Mouse (Mus musculus) kidney, postnatal 0 days (tissue): ENCODE results near the gene Afdn. TPM values are rescaled to one million over a fixed set of nuclear protein-coding genes. Genes with fewer than 3 reads are reported as not detected.

Experiments
- ATAC-seq: fragments of 200-750 bp; cut with Nextera tagmentation; replicated peaks from 2 replicates; pipeline ENCODE4 v1.8.0; 2017; ENCODE audit warnings: low read depth, moderate number of reproducible peaks, moderate TSS enrichment, moderate library complexity; ENCODE audit not compliant: low FRiP score
- DNase-seq: peaks from one replicate; pipeline ENCODE4 v3.0.0-alpha.2; 2016; ENCODE audit warnings: low spot score
- H3K27ac ChIP-seq: fragments of 300-500 bp; sonication (generic); 2 replicates; pipeline ENCODE4 v1.5.1; 2014; ENCODE audit warnings: mild to moderate bottlenecking
- H3K27me3 ChIP-seq: fragments of 300-500 bp; sonication (generic); 2 replicates; pipeline ENCODE4 v1.6.1; 2014; ENCODE audit warnings: low read length, mixed read lengths; ENCODE audit not compliant: insufficient read depth
- H3K36me3 ChIP-seq: fragments of 300-500 bp; sonication (generic); 2 replicates; pipeline ENCODE4 v1.6.1; 2014; ENCODE audit warnings: low read length, mixed read lengths; ENCODE audit not compliant: insufficient read depth
- H3K4me1 ChIP-seq: fragments of 300-500 bp; sonication (generic); replicated peaks from 2 replicates; pipeline ENCODE4 v1.6.1; 2014; ENCODE audit warnings: antibody characterized with exemption, low read length, mixed read lengths; ENCODE audit not compliant: insufficient read depth
- H3K4me2 ChIP-seq: fragments of 300-500 bp; sonication (generic); 2 replicates; pipeline ENCODE4 v1.6.1; 2014; ENCODE audit warnings: mild to moderate bottlenecking, low read length, moderate library complexity, mixed read lengths
- H3K4me3 ChIP-seq: fragments of 300-500 bp; sonication (generic); replicated peaks from 2 replicates; pipeline ENCODE4 v1.5.1; 2014; ENCODE audit warnings: low read depth, low read length
- H3K9ac ChIP-seq: fragments of 300-500 bp; sonication (generic); 2 replicates; pipeline ENCODE4 v1.6.1; 2014; ENCODE audit warnings: low read depth, low read length
- H3K9me3 ChIP-seq: fragments of 300-500 bp; sonication (generic); replicated peaks from 2 replicates; pipeline ENCODE4 v1.6.1; 2016; ENCODE audit warnings: low read length, inconsistent platforms, mixed read lengths
- CTCF ChIP-seq: IDR thresholded peaks from 2 replicates; pipeline ENCODE4 v1.5.1; 2016; ENCODE audit warnings: antibody characterized with exemption, low read depth, mild to moderate bottlenecking, moderate library complexity
- WGBS: fragments of 180-500 bp; shearing (Covaris S2); extraction: QIAGEN DNeasy Blood & Tissue Kit; methylation state at CpG from one replicate; pipeline ENCODE4 v1.1.7; 2014; 5-methylcytosine and 5-hydroxymethylcytosine counted together
- polyA plus RNA-seq: library from polyadenylated mRNA; unstranded; fragments of >200 nt; fragmentation: Nextera tagmentation; extraction: Ambion mirVana; gene quantifications from 2 replicates; pipeline ENCODE4 v1.2.1, GENCODE M21; 2015

Afdn gene
- polyA plus RNA-seq, 1 experiment from 2014 or later = 102 TPM

GRCm38 (mm10) chr17:13746330-13746729, 14.0 kb upstream of the Afdn start:
- TF ChIP-seq CTCF = no peak
- H3K27ac ChIP-seq = no peak overlapping the region
- H3K4me3 ChIP-seq = no peak overlapping the region
- no peak overlapping the region for H3K4me2 ChIP-seq
- peaks cover 36% of the 10 kb centered on the region for H3K4me1 ChIP-seq
- no peak overlapping the region for H3K9ac ChIP-seq
- ATAC-seq = no peak
- no peaks in the 10 kb centered on the region for H3K36me3 ChIP-seq
- no peaks in the 10 kb centered on the region for H3K9me3 ChIP-seq
- 47% methylated on average over 6 of the region's 6 CpGs for WGBS
- no peaks in the 10 kb centered on the region for H3K27me3 ChIP-seq
- no peak for DNase-seq

GRCm38 (mm10) chr17:13747681-13748080, 12.7 kb upstream of the Afdn start:
- Histone ChIP-seq H3K4me2 (no peak overlapping the region), H3K4me1 (peaks cover 26% of the 10 kb centered on the region), H3K4me3 (no peak overlapping the region), H3K36me3 (no peaks in the 10 kb centered on the region), H3K9me3 (no peaks in the 10 kb centered on the region), H3K27me3 (no peaks in the 10 kb centered on the region), H3K27ac (no peak overlapping the region), H3K9ac (no peak overlapping the region)
- DNase-seq (no peak), ATAC-seq (no peak)
- no peak for TF ChIP-seq CTCF
- whole genome bisulfite sequencing = 91% methylated on average over 9 of the region's 9 CpGs

GRCm38 (mm10) chr17:13749027-13749426, 11.3 kb upstream of the Afdn start:
- ATAC-seq (no peak), DNase-seq (no peak)
- WGBS = 91% methylated on average over 4 of the region's 4 CpGs
- Histone ChIP-seq H3K9ac (no peak overlapping the region), H3K4me2 (no peak overlapping the region), H3K27ac (no peak overlapping the region), H3K9me3 (no peaks in the 10 kb centered on the region), H3K36me3 (no peaks in the 10 kb centered on the region), H3K4me3 (no peak overlapping the region), H3K27me3 (no peaks in the 10 kb centered on the region), H3K4me1 (peaks cover 17% of the 10 kb centered on the region; the same call in 1 of the 2 replicates)
- no peak for TF ChIP-seq CTCF

GRCm38 (mm10) chr17:13753918-13754317, 6.4 kb upstream of the Afdn start:
- Histone ChIP-seq H3K9me3 (no peaks in the 10 kb centered on the region), H3K36me3 (no peaks in the 10 kb centered on the region), H3K9ac (no peak overlapping the region), H3K27me3 (no peaks in the 10 kb centered on the region), H3K4me2 (no peak overlapping the region), H3K4me3 (no peak overlapping the region), H3K4me1 (0 out of 2 replicates have a peak, but pooled peaks cover 5% of the 10 kb centered on the region), H3K27ac (peak overlapping the region; percentile 61)
- TF ChIP-seq CTCF = no peak
- ATAC-seq = peak; percentile 84
- no peak for DNase-seq
- 54% methylated on average over 4 of the region's 4 CpGs for WGBS

- Histone ChIP-seq H3K4me3 (no peak overlapping the region), H3K4me2 (no peak overlapping the region), H3K27me3 (no peaks in the 10 kb centered on the region), H3K4me1 (0 out of 2 replicates have a peak, but pooled peaks cover 5% of the 10 kb centered on the region), H3K9ac (no peak overlapping the region), H3K36me3 (no peaks in the 10 kb centered on the region), H3K27ac (peak overlapping the region; percentile 61; the same call in 1 of the 2 replicates), H3K9me3 (no peaks in the 10 kb centered on the region)
- TF ChIP-seq CTCF = no peak
- DNase-seq (no peak), ATAC-seq (no peak)
- WGBS = 75% methylated on average over 6 of the region's 6 CpGs
Observed at GRCm38 (mm10) chr17:13754940-13755339, 5.4 kb upstream of the Afdn start.

GRCm38 (mm10) chr17:13758586-13758985, 1.8 kb upstream of the Afdn start:
- Histone ChIP-seq H3K27me3 (no peaks in the 10 kb centered on the region), H3K9me3 (no peaks in the 10 kb centered on the region), H3K36me3 (no peaks in the 10 kb centered on the region), H3K27ac (0 out of 2 replicates have a peak overlapping the region, but pooled peaks have one; percentile 15), H3K4me3 (no peak overlapping the region), H3K4me2 (peak overlapping the region; percentile 98), H3K4me1 (0 out of 2 replicates have a peak, but pooled peaks cover 9% of the 10 kb centered on the region), H3K9ac (no peak overlapping the region)
- no peak for ATAC-seq
- WGBS = 90% methylated on average over 7 of the region's 7 CpGs
- DNase-seq = no peak
- no peak for TF ChIP-seq CTCF
